Mouse (Mus musculus) retina, postnatal 7 days (tissue): ENCODE results near the gene Pafah1b3.
A peak's percentile ranks its signal among the peaks of the same experiment; 100 is the strongest.
"Not testable (repeated sequence)": the region's sequence is repeated elsewhere in the genome, so short reads cannot be mapped to it uniquely, and the experiment has no call there.

Experiments used
- DNase-seq: peaks from one replicate; pipeline ENCODE4 v3.0.0-alpha.2; 2012; ENCODE audit warnings: low read depth, low spot score

Pafah1b3 gene

DNA sequence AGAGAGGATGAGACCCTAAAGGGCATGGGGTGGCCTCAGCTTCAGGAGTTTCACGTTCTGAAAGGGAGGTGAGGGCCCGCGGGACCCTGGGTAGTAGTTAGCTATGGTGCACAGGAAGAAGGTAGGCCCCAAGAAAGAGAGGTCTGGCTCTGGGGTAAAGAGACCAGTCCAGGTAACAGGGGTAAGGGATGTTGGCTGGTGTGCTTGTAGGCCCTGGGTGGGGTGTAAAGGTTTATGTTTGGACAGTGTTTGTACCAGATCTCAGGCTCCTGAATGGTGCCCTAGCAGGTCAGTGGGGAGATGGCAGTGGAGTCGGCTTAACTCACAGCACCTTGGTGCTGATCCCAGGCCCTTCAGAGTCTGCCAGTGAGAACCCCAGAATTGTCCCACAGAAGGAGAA, 28.8 kb downstream of the Pafah1b3 start:
- no peak for DNase-seq

DNA sequence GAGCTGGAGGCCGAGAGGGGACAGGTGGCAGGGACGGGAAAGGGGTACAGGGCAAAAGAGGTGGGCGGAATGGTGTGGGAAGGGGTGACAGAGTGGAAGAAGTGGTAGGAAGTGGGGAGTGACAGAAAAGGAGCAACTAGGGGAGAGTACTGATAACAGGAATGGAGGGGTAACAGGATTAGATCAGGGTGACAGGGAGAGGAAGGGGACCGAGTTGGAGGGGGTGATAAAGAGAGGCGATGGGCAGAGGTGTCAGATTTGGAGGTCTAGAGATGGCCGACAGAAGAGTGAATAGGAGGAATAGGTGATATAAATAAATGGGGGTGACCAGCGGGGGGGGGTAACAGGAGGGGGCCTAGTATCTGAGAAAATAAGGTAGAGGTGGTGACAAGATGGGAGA, 29.2 kb downstream of the Pafah1b3 start:
- no peak for DNase-seq

DNA sequence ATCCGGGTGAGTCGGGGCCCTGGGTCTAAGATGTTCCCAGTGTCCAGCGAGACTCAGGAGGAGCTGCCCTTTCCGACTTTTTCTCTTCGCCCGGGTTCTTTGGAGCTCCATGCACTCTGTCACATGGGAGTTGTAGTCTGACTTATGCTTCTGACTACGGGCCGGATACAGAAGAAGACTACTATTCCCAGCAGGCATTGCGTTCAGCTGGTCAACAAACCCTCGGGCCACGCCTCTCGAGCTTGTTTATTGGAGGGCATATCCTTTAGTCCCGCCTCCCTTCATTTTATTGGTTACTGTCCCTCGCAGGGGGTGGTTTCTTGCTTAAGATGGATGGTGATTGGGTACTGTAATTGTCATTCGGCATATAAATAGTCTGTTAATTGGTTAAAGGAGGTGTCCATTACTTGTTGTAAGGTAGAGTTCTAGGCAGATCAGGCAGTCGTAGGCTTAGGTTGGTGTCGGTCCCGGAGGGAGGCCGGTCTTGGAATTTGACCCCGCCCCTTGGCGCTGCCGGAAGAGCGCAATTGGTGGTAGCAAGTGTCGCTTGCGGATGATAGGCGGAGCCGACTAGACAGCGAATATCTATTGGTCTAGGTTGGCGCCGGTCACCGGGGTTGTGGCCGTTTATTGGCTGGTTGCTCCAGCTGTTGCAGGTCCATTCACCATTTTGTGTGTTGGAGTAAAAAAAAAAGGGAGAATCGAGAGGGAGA, 29.9 kb downstream of the Pafah1b3 start:
- DNase-seq: peak; percentile 100

DNA sequence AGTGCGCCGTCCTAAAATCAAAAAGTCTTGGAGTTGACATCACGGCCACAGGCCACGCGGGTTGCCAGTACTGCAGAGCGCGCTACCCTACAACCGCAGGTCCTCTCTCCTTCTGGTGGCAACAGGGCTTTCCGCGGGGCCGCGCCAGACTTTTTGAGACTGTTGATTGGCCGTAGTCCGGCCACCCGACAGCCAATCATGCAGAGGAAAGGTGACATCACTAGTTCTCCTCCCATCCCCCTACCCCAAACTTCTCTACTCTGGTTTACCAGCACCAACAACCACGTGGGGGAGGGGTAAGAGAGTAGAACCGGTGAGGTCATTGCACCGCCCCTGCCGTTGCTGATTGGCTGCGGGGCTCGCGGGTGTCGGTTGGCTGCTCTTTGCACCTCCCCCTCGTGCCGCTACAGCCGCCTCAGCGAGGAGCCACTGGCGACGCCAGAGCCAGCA, 30.5 kb downstream of the Pafah1b3 start, which contains the start of gene Cic:
Gene Cic, plus strand, starts transcription at position 404 of the 450 bp plus-strand sequence.
- peak; percentile 95 for DNase-seq

DNA sequence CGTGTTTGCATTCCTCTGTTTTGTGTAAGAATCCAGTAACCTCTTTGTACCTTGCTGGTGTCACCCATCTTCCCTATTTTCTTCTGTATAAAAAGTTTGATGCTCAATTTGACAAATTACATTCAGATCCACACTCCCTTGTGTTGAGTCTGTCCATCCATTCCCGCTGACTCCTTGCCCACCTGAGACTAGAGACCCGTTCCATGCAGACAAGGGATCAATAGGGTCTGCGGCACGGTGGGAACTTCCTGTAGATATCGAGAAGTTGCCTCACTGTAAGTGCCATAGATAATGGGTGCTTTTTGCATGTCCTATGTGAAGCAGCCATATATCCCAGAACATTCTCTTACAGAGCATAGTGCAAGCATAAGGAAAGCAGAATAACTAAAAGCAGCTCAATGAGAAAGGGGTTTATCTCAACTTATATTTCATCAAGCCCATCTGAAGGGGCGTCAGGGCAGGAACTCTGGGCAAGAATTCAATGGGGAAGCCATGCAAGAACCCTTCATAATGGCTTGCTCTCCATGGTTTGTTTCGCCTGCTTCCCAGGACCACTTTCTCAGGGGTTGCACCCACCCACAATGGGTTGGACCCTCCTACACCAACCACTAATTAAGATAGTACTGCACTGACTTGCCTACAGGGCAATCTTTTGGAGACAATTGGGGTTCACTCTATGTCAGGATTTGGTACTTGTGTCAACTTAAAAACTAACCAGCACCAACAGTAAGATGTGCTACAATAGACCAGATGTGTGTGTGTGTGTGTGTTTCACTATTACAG, 31.4 kb downstream of the Pafah1b3 start:
- no peak for DNase-seq

DNA sequence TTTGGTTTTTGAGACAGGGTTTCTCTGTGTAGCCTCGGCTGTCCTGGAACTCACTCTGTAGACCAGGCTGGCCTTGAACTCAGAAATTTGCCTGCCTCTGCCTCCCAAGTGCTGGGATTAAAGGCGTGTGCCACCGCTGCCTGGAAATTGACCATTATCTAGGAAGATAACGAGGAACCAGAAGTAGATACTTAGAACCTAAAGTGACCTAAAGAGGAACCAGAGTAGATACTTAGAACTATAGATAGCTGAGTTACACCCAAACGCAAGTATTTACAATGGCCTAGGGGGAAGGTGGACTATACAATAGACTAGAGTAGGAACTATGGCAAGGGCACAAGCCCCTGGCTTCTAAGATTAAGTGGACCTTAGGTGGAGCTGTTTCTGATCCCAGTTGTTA, 32.0 kb downstream of the Pafah1b3 start:
- not testable (repeated sequence) for DNase-seq

DNA sequence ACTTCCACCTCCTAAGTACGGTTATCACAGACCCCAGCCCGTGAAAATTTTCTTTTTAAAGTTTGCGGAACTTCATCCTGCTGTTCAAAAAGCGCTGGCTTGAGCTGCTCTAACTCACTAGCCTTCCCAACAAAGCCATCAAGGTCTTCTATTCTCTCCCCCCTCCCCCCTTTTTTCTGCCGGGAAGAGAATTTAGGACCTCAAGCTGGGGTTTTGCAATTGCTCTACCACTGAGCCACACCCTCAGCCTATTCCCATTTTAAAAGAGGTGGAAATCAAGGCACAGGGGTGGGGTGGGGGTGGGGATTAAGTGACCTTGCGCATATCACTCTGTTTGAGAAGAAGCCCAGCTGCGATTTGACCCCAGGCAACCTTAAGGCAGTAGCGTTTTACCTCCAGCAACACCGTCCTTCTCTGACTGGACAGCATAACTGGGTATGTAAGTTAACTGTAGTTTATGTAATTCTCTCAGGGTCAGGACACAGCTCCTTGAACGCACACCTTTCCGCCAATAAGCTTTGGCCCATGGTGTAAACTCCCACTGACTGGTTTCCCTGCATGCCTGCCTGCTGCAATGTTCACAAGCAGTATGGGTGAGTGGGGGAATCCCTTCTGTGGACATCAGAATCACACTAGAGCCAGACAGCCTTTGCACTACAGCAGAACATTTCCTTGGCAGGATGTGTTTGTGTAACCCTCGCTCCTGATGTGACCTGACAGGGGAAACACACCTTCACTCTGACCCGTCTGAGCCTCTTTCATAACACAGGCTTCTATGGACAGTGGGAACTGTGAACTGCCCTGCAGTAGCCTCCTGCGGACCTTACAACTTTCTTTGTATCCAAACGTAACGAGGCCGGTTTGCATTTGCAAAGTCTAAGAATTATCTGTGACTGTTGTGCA, 33.6 kb downstream of the Pafah1b3 start:
- no peak for DNase-seq

DNA sequence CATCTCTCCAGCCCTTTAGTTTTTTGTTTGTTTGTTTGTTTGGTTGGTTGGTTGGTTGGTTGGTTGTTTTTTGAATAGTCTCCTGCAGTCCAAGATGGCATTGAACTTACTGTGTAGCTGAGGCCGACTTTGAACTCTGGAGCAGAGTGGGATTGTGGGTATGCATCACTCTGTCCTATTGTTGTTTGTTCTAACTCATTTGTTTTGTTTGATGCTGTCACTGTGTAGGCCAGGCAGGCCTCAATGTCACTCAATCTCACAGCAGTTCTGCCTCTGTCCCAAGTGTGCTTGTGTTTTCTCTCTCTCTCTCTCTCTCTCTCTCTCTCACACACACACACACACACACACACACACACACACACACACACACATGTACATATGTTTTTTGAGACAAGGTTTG, 35.9 kb downstream of the Pafah1b3 start:
- DNase-seq: no peak

DNA sequence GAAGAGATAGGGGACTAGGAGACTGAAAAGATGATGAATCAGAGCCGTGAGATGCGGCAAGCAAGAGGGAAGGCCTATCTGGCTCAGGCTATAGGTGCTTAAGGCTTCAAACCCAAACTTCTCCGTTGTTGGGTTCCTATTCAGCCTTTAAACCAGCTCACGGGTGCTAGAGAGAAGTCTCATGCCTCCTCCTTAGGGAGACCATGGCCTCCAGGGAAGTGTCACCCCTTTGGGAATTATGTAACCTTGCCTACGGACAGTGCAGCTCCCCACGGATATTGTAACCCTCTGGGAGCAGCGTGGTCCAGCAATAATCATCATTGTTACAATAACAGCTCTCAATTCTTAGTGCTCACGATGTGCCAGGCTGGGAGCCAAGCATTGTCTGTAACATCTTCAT, 46.0 kb downstream of the Pafah1b3 start:
- DNase-seq: no peak

DNA sequence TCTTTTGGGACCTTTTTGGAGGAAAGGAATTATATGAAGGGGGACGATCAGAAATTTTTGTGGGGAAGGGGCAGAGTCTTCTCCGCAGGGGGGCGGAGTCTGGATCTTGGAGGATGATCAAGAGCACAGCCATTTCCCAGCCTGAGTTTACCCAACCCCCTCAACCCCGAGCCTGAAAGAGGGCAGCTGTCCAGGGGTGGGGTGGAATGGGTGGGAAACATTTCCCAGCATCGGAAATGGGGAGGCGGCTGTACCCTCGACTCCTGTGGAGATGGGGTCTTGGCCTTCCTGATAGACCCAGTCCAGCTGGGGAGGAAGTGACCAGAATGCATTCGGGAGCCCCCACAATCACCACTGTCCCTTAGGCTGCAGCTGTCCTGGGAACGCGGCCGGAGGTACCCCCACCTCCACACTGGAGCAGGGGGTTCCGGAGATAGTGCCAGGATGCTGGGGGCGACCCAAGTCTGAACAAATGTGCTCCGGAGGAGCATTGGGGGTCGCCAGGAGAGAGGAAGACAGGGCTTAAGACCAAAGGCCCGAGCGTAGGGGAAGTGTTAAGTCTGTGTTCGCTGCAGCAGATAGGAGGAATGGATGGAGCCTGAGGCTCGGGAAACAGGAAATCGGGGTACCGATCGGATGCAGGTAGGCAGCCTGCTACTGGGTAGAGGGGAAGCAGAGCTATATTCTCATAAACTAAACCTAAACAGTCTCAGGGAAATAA, 46.6 kb downstream of the Pafah1b3 start:
- DNase-seq: no peak

DNA sequence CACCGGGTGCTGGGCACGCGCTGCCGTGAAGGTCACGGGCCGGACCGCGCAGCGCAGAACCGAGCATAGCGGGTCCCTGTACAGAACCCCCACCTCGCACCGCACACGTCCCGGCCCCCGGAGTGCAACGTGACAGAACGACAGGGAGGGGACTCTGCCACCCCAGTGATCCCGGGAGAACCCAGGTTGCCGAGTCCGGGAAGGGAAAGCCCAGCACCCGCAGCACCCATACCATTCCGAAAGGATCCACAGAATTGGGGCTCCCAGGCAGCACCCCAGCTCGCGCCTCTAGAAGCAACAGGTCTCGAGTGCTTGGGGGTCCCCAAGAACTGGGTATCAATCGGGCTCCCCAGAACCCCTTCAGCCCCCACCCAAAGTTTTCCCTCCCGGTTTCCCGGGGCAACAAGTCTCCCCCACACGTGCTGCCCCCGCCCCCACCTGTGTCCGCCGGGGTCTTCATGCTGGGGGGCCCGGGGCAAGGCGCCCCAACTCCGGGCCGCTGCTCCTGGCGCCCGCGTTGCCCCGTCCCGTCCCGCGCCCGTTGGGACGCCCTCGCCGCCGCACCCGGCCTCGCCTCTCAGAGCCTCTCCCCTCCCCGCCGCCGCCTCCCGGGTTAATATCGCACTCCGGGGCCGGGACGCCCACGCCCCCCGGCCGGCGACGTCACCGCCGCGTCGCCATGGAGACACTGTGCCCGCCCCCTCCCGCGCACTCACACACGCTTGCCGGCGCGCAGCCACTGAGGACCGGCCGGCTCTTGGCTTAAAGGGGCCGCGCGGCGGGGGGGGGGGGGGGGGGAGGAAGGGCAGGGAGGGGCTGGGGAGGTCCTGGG, 47.4 kb downstream of the Pafah1b3 start, which contains the start of gene Erf:
Gene Erf, minus strand, starts transcription at position 621 of the 832 bp plus-strand sequence.
- peak; percentile 87 for DNase-seq

DNA sequence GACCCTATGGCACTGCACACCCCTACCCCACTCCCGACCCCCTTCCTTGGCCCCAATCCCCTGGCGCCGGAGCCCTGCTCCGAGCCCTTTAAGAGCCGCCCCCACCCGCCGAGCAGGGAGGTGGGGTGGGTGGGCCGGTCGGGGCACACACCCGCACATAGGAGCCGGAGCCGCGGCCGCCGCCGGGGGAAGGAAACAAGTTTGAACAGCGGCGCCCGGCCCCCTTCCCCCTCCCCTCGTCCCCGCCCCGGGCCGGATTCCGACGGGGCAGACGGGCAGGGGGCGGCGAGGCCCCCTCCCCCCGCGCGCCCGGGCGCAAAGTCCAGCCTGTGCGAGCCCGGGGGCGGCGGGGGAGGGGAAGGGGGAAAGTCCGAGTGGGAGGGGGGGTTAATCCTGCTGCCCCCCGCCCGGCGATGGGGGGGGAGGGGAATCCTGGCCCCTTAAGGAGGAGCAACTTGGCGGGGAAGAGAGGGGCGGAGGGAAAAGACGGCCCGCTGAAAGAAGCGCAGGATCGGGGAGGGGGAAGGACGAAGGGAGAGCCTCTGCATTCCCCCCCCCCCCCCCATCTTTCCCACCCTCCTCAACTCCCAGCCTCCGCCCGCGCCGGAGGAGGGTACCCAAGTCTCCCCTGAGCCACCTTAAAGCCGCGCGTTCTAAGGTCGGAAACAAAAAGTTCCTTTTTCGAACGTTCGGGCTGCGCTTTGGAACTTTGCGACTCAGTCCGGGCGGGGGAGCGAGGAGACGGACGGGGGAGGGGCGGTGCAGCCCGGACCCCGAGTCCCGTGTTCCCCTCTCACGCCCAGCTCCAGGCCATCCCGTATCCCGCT, 48.3 kb downstream of the Pafah1b3 start:
- peak; percentile 59 for DNase-seq

DNA sequence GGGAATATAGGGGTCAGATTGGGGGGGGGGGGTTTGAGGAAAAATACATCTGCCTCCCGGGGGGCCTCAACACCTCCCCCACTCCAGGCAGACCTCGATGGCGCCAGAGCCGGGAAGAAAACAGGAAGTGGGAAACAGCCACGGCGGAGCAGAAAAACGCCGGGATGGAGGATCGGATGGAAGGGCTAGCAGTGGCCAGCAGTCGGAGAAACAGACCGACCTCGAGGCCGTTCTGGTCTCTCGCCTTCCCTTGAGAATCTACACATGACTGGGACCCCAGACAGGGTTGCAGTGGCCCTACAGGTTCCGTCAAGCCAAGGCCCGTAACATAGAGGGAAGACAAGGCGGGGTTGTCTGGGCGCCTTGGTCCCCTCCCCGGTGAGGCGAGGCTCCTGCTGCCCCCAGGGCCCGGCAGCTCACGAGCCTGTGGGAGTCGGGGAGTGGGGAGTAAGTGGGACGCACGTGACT, 48.9 kb downstream of the Pafah1b3 start:
- DNase-seq: no peak

DNA sequence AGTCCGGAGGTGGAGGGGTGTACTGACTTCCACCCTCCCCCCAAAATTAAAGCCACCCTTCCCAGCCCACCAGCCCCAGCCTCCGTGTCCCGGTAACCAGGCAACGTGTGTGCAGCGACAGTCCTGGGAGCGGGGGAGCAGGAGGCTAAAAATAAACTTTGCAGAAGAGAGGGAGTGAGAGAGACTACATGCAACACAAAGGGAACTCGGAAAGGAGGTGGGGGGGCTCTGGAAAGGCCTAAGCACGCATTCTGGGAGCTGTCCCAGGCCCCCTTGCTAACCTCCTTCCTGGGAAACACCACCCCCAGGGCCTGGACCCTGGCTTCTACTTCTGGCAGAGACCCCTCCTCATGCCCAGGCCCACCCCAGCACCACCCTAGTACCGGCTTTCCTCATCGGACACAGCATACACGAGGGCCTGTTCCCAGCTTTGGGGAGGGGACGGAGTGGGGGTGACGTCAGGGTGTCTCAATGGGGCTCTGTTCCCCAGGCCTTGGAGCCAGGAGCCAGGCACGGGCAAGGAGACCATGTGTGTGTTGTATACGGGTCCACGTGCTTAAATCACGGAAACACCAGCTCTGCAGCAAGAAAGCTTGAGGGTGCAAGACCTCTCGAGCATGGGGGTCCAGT, 49.7 kb downstream of the Pafah1b3 start:
- DNase-seq: no peak

DNA sequence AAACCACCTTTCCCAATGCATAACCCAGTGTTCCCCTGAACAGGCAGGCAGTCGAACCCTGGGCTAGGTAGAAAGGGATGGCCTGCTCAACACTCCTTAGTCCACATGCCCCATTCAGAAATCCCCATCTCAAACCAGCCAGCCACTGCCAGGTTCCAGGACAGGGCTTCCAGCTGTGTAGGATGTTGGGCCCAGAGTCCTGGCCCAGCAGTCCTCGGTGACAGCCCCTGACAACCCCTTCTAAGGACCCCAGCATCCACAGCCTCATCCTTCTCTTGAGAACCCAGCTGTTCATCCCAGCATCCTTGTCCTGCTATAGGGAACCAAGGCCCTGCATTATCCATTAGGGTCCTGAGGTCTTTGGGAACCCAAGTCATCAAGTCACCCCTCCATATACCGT, 50.3 kb downstream of the Pafah1b3 start:
- DNase-seq: no peak

DNA sequence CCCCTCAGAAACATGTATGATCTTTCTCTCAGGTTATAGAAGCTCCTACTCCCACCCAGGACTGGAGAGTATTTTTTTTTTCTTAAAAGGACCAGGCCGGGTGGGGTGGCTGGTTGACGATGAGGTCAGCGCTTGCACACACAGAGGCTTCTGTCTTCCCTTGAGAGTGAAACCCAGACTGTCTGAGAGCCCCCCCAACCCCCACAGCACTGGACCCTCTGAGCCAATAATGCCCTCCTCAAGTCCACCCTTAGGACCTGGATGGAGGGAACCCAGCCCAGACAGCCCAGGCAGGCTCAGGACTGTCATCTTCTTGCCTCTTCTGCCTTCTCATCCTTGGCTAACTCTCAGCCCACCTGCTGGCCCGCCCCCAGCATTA, 51.0 kb downstream of the Pafah1b3 start:
- DNase-seq: no peak

DNA sequence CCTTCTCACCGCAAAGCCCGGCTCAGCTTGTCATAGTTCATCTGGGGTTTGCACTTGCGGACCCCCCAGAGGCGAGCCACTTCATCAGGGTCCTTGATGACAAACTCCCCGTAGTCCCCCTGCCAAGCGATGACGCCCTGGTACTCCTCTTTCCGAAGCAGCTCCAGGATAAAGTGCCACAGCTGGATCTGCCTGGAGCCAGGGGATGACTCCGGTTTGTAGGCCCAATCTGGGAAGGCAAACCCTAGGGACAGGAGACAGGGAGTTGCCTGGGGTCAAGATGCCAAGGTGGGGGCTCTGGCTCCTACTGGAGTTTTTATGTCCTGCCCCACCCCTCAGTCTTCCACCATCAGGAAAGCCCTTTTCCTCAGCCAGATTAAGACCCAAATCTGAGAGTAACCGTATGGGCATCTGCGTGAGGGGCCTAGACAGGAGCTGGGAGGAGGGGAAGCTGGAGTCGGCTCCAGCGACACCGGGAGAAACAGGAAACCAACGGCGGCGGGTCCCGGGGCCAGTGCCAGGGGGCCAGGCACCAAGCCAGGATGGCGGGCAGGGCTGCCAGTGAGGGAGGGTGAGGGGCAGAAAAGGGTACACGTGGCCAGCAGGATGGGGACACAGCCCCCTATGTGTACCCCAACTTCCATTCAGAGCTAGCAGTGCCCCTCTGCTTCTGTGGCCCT, 51.6 kb downstream of the Pafah1b3 start:
- no peak for DNase-seq
